19 mouse cellular contexts compared by ENCODE assay signal in the genomic region with DNA sequence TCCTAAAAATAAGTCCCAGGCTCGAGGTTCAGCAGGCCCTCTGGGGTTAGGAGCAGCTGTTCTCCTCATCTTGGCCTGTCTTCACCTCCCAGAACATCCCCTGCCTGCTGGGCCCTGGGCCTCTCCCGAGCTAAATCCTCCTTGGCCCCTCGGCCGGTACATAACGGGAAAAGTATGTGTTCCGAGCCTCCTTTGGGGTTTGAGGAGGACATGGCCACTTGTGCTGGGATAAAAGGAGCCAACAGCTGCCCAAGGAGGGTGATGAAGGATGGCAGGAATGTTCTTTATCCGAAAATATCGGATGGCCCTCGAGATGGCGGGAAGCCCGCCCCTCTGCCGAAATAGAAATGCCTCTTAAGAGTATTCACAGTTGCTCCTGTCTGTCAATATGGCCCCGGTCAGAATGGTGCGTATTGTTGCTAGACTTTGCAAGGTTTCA. TPM values are rescaled to one million over a fixed set of nuclear protein-coding genes. Genes with fewer than 3 reads are reported as not detected.
A peak's percentile ranks its signal among the peaks of the same experiment; 100 is the strongest.
DNase-seq lines count a peak whose midpoint lies in the region; ATAC-seq and TF ChIP-seq lines count a peak whose summit lies in the region.
"Had no signal": no experiment of that assay in that cellular context is flagged by ENCODE, and none has a peak within 500 bp of the region (broad histone marks: within the 10 kb centered on the region; RNA-seq: fewer than 3 reads in every experiment).

No protein-coding gene starts in this region.

- H3K27ac ChIP-seq in embryonic facial prominence, embryonic 10.5 days (replicated peaks), result peak overlapping the region; percentile 95
- peak overlapping the region; percentile 99 for H3K27ac ChIP-seq in gastrocnemius, adult 2 months
- H3K27ac ChIP-seq in heart, embryonic 10.5 days, result peak overlapping the region; percentile 95
- peak overlapping the region; percentile 92 for H3K27ac ChIP-seq in limb, embryonic 10.5 days
- H3K27ac ChIP-seq in hindbrain, embryonic 16.5 days (ENCODE audit: low read depth, low read length), result no peak overlapping the region
- H3K27ac ChIP-seq: hindbrain, embryonic 15.5 days; neural tube, embryonic 15.5 days had no signal

- no peak for TF ChIP-seq CTCF in gastrocnemius, adult 2 months (IDR thresholded peaks at IDR 0.05)

- no peak overlapping the region for H3K4me2 ChIP-seq in hindbrain, embryonic 16.5 days (ENCODE audit: low read length)
- H3K4me2 ChIP-seq: hindbrain, embryonic 15.5 days; lung, embryonic 14.5 days; neural tube, embryonic 15.5 days had no signal

- no peak for ATAC-seq in hindbrain, embryonic 16.5 days

- no peak overlapping the region for H3K4me3 ChIP-seq in embryonic facial prominence, embryonic 10.5 days
- no peak overlapping the region for H3K4me3 ChIP-seq in gastrocnemius, adult 2 months
- H3K4me3 ChIP-seq in heart, embryonic 10.5 days, result no peak overlapping the region
- no peak overlapping the region for H3K4me3 ChIP-seq in limb, embryonic 10.5 days
- no peak overlapping the region for H3K4me3 ChIP-seq in hindbrain, embryonic 16.5 days (ENCODE audit: low read length)
- H3K4me3 ChIP-seq: erythroblast, embryonic 14.5 days; hindbrain, embryonic 15.5 days; neural tube, embryonic 15.5 days had no signal

- intact Hi-C loops in gastrocnemius, adult 2 months (cut with DNase I), result no loop called here

- H3K9ac ChIP-seq in hindbrain, embryonic 16.5 days (ENCODE audit: low read depth, low read length), result no peak overlapping the region
- H3K9ac ChIP-seq: hindbrain, embryonic 15.5 days; lung, embryonic 14.5 days; neural tube, embryonic 15.5 days had no signal

- WGBS in embryonic facial prominence, embryonic 10.5 days, result 75% methylated on average over 14 of the region's 14 CpGs
- WGBS in heart, embryonic 10.5 days, result 47% methylated on average over 14 of the region's 14 CpGs
- 68% methylated on average over 14 of the region's 14 CpGs for WGBS in limb, embryonic 10.5 days
- WGBS in hindbrain, embryonic 16.5 days, result 80% methylated on average over 14 of the region's 14 CpGs

- peaks cover 97% of the 10 kb centered on the region for H3K4me1 ChIP-seq in embryonic facial prominence, embryonic 10.5 days
- H3K4me1 ChIP-seq in heart, embryonic 10.5 days, result peaks cover 93% of the 10 kb centered on the region
- H3K4me1 ChIP-seq in limb, embryonic 10.5 days, result peaks cover 100% of the 10 kb centered on the region
- no peaks in the 10 kb centered on the region for H3K4me1 ChIP-seq in hindbrain, embryonic 16.5 days (ENCODE audit: control insufficient read depth, insufficient read depth, low read depth, low read length)

- no peaks in the 10 kb centered on the region for H3K9me3 ChIP-seq in embryonic facial prominence, embryonic 10.5 days
- no peaks in the 10 kb centered on the region for H3K9me3 ChIP-seq in heart, embryonic 10.5 days
- H3K9me3 ChIP-seq in limb, embryonic 10.5 days (replicated peaks), result no peaks in the 10 kb centered on the region
- H3K9me3 ChIP-seq in hindbrain, embryonic 16.5 days (ENCODE audit: control insufficient read depth, low read length), result no peaks in the 10 kb centered on the region
- H3K9me3 ChIP-seq: G1E; hindbrain, embryonic 15.5 days; neural tube, embryonic 15.5 days had no signal

- no peaks in the 10 kb centered on the region for H3K27me3 ChIP-seq in embryonic facial prominence, embryonic 10.5 days (replicated peaks; ENCODE audit: low read depth, poor library complexity, severe bottlenecking)
- no peaks in the 10 kb centered on the region for H3K27me3 ChIP-seq in heart, embryonic 10.5 days (ENCODE audit: insufficient read depth, poor library complexity, severe bottlenecking)
- H3K27me3 ChIP-seq in limb, embryonic 10.5 days (ENCODE audit: low read depth, poor library complexity, severe bottlenecking), result no peaks in the 10 kb centered on the region
- no peaks in the 10 kb centered on the region; the same call in 1 of the 2 replicates for H3K27me3 ChIP-seq in hindbrain, embryonic 16.5 days (replicated peaks; ENCODE audit: control insufficient read depth, insufficient read depth, low read length)
- H3K27me3 ChIP-seq: hindbrain, embryonic 15.5 days; neural tube, embryonic 15.5 days had no signal

- H3K36me3 ChIP-seq in embryonic facial prominence, embryonic 10.5 days (replicated peaks), result no peaks in the 10 kb centered on the region
- H3K36me3 ChIP-seq in heart, embryonic 10.5 days, result no peaks in the 10 kb centered on the region
- H3K36me3 ChIP-seq in limb, embryonic 10.5 days, result no peaks in the 10 kb centered on the region
- H3K36me3 ChIP-seq in hindbrain, embryonic 16.5 days (ENCODE audit: control insufficient read depth, insufficient read depth, low read length), result no peaks in the 10 kb centered on the region
- H3K36me3 ChIP-seq: G1E; hindbrain, embryonic 15.5 days; neural tube, embryonic 15.5 days had no signal

- no peak for DNase-seq in embryonic facial prominence, embryonic 10.5 days (ENCODE audit: low spot score)
- peak; percentile 89 for DNase-seq in gastrocnemius, adult 2 months
- DNase-seq in heart, embryonic 10.5 days (ENCODE audit: low spot score), result no peak
- no peak for DNase-seq in limb, embryonic 10.5 days (ENCODE audit: low spot score)
- no peak for DNase-seq in layer of hippocampus, adult 18-20 months (ENCODE audit: low spot score in 2 of 2)
- DNase-seq in cerebellum, adult 9-11 months, result no peak
- no peak for DNase-seq in ovary, adult 18-20 months (ENCODE audit: low spot score)
- DNase-seq: cerebellum, adult 11 months; kidney, adult 18-20 months; kidney, postnatal 36 days; lung, embryonic 14.5 days had no signal

RNA-seq across cellular contexts. Expression of a gene that starts 18.5 kb away (rescaled TPM):
- polyA plus RNA-seq in embryonic facial prominence, embryonic 10.5 days (2016; fragmentation: Nextera tagmentation; extraction: Ambion mirVana), result 18.1 and 22.4 TPM in 2 replicates
- total RNA-seq in gastrocnemius, adult 2 months (2021), result 1 to 10 TPM in 1 of 2 experiments, under 1 TPM in 1; 0.89 to 1.4 TPM
- polyA plus RNA-seq in heart, embryonic 10.5 days (2016; fragmentation: Nextera tagmentation; extraction: Ambion mirVana), result 17.1 and 25.1 TPM in 2 replicates
- polyA plus RNA-seq in limb, embryonic 10.5 days (2016; fragmentation: Nextera tagmentation; extraction: Ambion mirVana), result 25.9 and 33.7 TPM in 2 replicates
- 1 to 10 TPM; 6.8 to 8.4 TPM for total RNA-seq in layer of hippocampus, adult 18-20 months (2021)
- polyA plus RNA-seq in hindbrain, embryonic 16.5 days (2015; fragmentation: Nextera tagmentation; extraction: Ambion mirVana), result 22.3 and 26.2 TPM in 2 replicates

RNA-seq across cellular contexts. Expression of a gene that starts 52.3 kb away (rescaled TPM):
- 1.4 and 1.6 TPM in 2 replicates for polyA plus RNA-seq in embryonic facial prominence, embryonic 10.5 days (2016; fragmentation: Nextera tagmentation; extraction: Ambion mirVana)
- total RNA-seq in gastrocnemius, adult 2 months (2021), result over 10,000 TPM; 28,899 to 38,022 TPM
- polyA plus RNA-seq in heart, embryonic 10.5 days (2016; fragmentation: Nextera tagmentation; extraction: Ambion mirVana), result 9.5 and 10.4 TPM in 2 replicates
- polyA plus RNA-seq in limb, embryonic 10.5 days (2016; fragmentation: Nextera tagmentation; extraction: Ambion mirVana), result 1.6 and 1.7 TPM in 2 replicates
- total RNA-seq in layer of hippocampus, adult 18-20 months (2021), result not detected
- 3.1 and 25.7 TPM in 2 replicates for polyA plus RNA-seq in hindbrain, embryonic 16.5 days (2015; fragmentation: Nextera tagmentation; extraction: Ambion mirVana)
- total RNA-seq: common myeloid progenitor, adult 5-6 weeks; G1E; layer of hippocampus, postnatal 25 days had no signal
- polyA plus RNA-seq: erythroblast, embryonic 14.5 days; G1E; testis, adult 2 months had no signal
